Mouse (Mus musculus) C2C12 (cell line): Measurements from ENCODE around the gene Mettl22.

Experiments
- CTCF ChIP-seq: IDR thresholded peaks from one replicate; pipeline ENCODE4 v1.5.1; 2011; ENCODE audit not compliant: control insufficient read depth, insufficient read depth, insufficient read length
- MAX ChIP-seq: IDR thresholded peaks from one replicate; pipeline ENCODE4 v1.6.1; 2011; ENCODE audit warnings: mild to moderate bottlenecking, control low read depth

GRCm38 (mm10) chr16:8524163-8524847 lies 53.7 kb downstream of the Mettl22 start:
- TF ChIP-seq CTCF (no peak), MAX (no peak)
